Comparison of ENCODE assay signal across 9 mouse cellular contexts in the genomic region with DNA sequence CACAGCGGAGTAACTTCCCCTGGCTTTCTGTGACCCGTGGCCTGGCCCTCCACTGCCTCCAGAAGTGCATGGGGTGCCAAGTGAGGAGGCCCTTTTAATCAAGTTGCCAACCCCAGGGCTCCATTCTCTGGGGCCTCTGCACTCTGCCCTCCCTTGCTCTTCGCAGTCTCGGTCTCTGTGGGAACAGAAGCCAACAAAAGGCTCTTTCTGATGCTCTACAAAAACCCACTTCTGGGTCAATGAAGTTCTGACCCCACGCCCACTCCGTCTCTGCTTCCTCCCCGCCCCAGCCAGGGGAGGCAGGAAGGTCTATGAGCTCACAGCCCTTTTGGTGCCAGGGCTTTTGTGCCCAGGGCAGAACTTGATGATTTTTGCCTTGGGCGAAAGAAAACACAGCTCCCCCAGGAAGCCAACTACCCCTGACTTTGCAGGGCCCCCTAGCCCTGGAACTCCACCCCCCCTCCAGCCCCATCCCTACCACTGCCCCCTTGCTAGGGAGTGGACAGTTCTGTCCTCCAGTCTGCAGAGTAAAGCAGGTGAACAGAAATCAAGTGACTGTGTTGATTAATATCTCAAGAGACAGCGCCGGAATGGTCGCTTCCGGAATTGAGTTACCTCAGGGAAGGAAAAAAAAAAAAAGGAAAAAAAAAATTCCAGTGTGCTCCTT.
DNase-seq lines count a peak whose midpoint lies in the region; ATAC-seq lines count a peak whose summit lies in the region.
"Had no signal": no experiment of that assay in that cellular context is flagged by ENCODE, and none has a peak within 500 bp of the region (broad histone marks: within the 10 kb centered on the region; RNA-seq: fewer than 3 reads in every experiment).

No protein-coding gene starts in this region.

- no peak overlapping the region for H3K4me3 ChIP-seq in heart, embryonic 14.5 days (ENCODE audit: control insufficient read depth in 1 of 2, insufficient read depth in 1 of 2, low read depth in 1 of 2, low read length in 2 of 2)
- H3K4me3 ChIP-seq in embryonic facial prominence, embryonic 10.5 days: no peak overlapping the region
- H3K4me3 ChIP-seq: embryonic facial prominence, embryonic 13.5 days had no signal

- DNase-seq in heart, adult 8-10 months (ENCODE audit: low spot score): no peak
- peak; percentile 55 for DNase-seq in embryonic facial prominence, embryonic 10.5 days (ENCODE audit: low spot score)
- peak; percentile 77 for DNase-seq in mesoderm, embryonic 11.5 days (ENCODE audit: low read depth, low spot score)
- DNase-seq in thymus, postnatal 4 days: no peak
- no peak for DNase-seq in gastrocnemius, postnatal 10 days
- DNase-seq in gastrocnemius, adult 8-10 months (ENCODE audit: low spot score in 2 of 2): no peak

- no peaks in the 10 kb centered on the region for H3K27me3 ChIP-seq in heart, embryonic 14.5 days (ENCODE audit: control insufficient read depth, insufficient read depth, low read length)
- H3K27me3 ChIP-seq in embryonic facial prominence, embryonic 10.5 days (replicated peaks; ENCODE audit: low read depth, poor library complexity, severe bottlenecking): no peaks in the 10 kb centered on the region
- H3K27me3 ChIP-seq: embryonic facial prominence, embryonic 13.5 days had no signal

- 50% methylated on average over 12 of the region's 12 CpGs for WGBS in heart, embryonic 14.5 days
- 28% methylated on average over 12 of the region's 12 CpGs for WGBS in embryonic facial prominence, embryonic 10.5 days

- H3K9ac ChIP-seq in heart, embryonic 14.5 days (ENCODE audit: low read length): 0 out of 2 replicates have a peak overlapping the region, but pooled peaks have one; percentile 40
- H3K9ac ChIP-seq: embryonic facial prominence, embryonic 13.5 days had no signal

- H3K36me3 ChIP-seq in heart, embryonic 14.5 days (ENCODE audit: control insufficient read depth, insufficient read depth, low read length): no peaks in the 10 kb centered on the region
- H3K36me3 ChIP-seq in embryonic facial prominence, embryonic 10.5 days (replicated peaks): peaks cover 46% of the 10 kb centered on the region
- H3K36me3 ChIP-seq: embryonic facial prominence, embryonic 13.5 days had no signal

- no peak for ATAC-seq in heart, embryonic 14.5 days (ENCODE audit: insufficient number of reproducible peaks, insufficient read depth, low FRiP score, low read depth)
- peak; percentile 21 for ATAC-seq in inflammation-experienced regulatory T-cells, adult 6 months

- peak overlapping the region; percentile 64 to 88 for H3K27ac ChIP-seq in heart, embryonic 14.5 days (replicated peaks in 1 of 2; ENCODE audit: control insufficient read depth in 1 of 2, insufficient read depth in 1 of 2, low read depth in 2 of 2, low read length in 2 of 2)
- peak overlapping the region; percentile 48 for H3K27ac ChIP-seq in embryonic facial prominence, embryonic 10.5 days (replicated peaks)
- H3K27ac ChIP-seq: embryonic facial prominence, embryonic 13.5 days had no signal

- H3K4me1 ChIP-seq in heart, embryonic 14.5 days (ENCODE audit: control insufficient read depth in 2 of 2, insufficient read depth in 2 of 2, low read length in 2 of 2): peaks cover 49 to 70% of the 10 kb centered on the region in 2 experiments
- H3K4me1 ChIP-seq in embryonic facial prominence, embryonic 10.5 days: peaks cover 70% of the 10 kb centered on the region

- no peak overlapping the region for H3K4me2 ChIP-seq in heart, embryonic 14.5 days (ENCODE audit: low read length)
- H3K4me2 ChIP-seq: embryonic facial prominence, embryonic 13.5 days had no signal

- no peaks in the 10 kb centered on the region for H3K9me3 ChIP-seq in heart, embryonic 14.5 days (ENCODE audit: control insufficient read depth, low read length)
- H3K9me3 ChIP-seq in embryonic facial prominence, embryonic 10.5 days: no peaks in the 10 kb centered on the region
- H3K9me3 ChIP-seq: embryonic facial prominence, embryonic 13.5 days had no signal

Comparison
In these comparisons a context has a peak if more than half of its experiments do, and no peak if none do; other contexts are left out.
1. DNase-seq: peak in embryonic facial prominence, embryonic 10.5 days (single experiment) and mesoderm, embryonic 11.5 days (single experiment); none in heart, adult 8-10 months (single experiment), thymus, postnatal 4 days (single experiment), gastrocnemius, postnatal 10 days (single experiment) and gastrocnemius, adult 8-10 months (0 of 2).